Mouse (Mus musculus) liver, embryonic 16.5 days (tissue): ENCODE measurements at regions not wholly inside any gene's neighbourhood (a gene's known extent, or its start where the extent isn't known, plus 50 kb on each side); places are given as distances from the start of the nearest gene placed in this dataset.

Source experiments
- ATAC-seq: fragments of 200-750 bp; cut with Nextera tagmentation; 2 replicates; pipeline ENCODE4 v1.8.0; 2017; ENCODE audit warnings: low read depth, mild to moderate bottlenecking, moderate number of reproducible peaks, moderate library complexity
- H3K27ac ChIP-seq: fragments of 300-500 bp; sonication (generic); 2 replicates; pipeline ENCODE4 v1.5.1; 2014; ENCODE audit warnings: mild to moderate bottlenecking, low read length
- H3K27me3 ChIP-seq: fragments of 300-500 bp; sonication (generic); 2 replicates; pipeline ENCODE4 v1.6.1; 2014; ENCODE audit warnings: low read depth, low read length, mixed read lengths; ENCODE audit not compliant: control insufficient read depth, insufficient read depth
- H3K36me3 ChIP-seq: fragments of 300-500 bp; sonication (generic); 2 replicates; pipeline ENCODE4 v1.6.1; 2014; ENCODE audit warnings: mild to moderate bottlenecking; ENCODE audit not compliant: control insufficient read depth, insufficient read depth
- H3K4me1 ChIP-seq: fragments of 300-500 bp; sonication (generic); 2 replicates; pipeline ENCODE4 v1.6.1; 2014; ENCODE audit warnings: low read depth, low read length, mixed read lengths; ENCODE audit not compliant: control insufficient read depth
- H3K4me2 ChIP-seq: fragments of 300-500 bp; sonication (generic); 2 replicates; pipeline ENCODE4 v1.6.1; 2014; ENCODE audit warnings: low read depth, low read length, mixed read lengths
- H3K4me3 ChIP-seq: fragments of 300-500 bp; sonication (generic); 2 replicates; pipeline ENCODE4 v1.5.1; 2014; ENCODE audit warnings: low read depth, mild to moderate bottlenecking, low read length
- H3K9ac ChIP-seq: fragments of 300-500 bp; sonication (generic); 2 replicates; pipeline ENCODE4 v1.6.1; 2014; ENCODE audit warnings: low read depth, low read length
- H3K9me3 ChIP-seq: fragments of 300-500 bp; sonication (generic); replicated peaks from 2 replicates; pipeline ENCODE4 v1.6.1; 2016; ENCODE audit warnings: low read length; ENCODE audit not compliant: control insufficient read depth
- WGBS: fragments of 180-500 bp; shearing (Covaris S2); extraction: QIAGEN DNeasy Blood & Tissue Kit; methylation state at CpG from one replicate; pipeline ENCODE4 v1.1.7; 2014; ENCODE audit not compliant: insufficient replicate concordance; 5-methylcytosine and 5-hydroxymethylcytosine counted together

DNA sequence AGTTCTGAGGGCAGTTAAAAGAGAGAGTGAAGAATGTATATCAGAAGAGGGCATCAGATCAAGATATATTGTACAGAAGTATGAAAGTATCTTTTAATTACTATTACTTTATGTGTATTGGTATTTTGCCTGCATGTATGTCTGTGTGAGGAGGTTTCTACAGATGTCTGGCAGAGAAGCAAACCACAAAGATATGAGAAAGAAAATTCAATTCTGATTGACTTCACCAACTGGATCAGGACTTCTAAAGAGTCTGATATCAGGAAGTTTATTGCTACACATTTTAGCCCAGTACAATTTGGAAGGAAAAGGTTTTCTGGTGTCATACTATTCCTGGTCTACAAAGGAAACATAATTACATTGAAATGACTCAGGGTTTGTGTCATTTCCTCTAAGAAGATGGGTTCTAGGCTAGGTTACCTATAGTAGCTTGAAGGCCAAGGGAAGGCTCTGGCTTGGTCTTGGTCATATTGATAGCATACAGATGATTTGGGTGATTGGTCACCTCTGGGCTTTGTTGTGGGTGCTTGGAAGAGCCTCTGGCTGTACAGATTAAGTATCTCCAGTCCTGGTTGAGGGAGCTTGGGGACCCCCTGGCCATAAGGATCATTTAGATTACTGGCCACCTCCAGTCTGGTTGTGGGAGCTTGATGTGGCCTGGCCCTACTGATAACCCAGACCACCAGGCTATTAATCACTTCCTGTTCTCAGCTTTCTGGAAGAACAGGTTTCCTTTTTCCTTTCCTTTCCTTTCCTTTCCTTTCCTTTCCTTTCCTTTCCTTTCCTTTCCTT, 275.1 kb upstream of the Pkn2 start:
- H3K27ac ChIP-seq, result no peak overlapping the region
- no peak overlapping the region for H3K4me3 ChIP-seq
- no peaks in the 10 kb centered on the region for H3K36me3 ChIP-seq
- no peak overlapping the region for H3K4me2 ChIP-seq
- H3K9ac ChIP-seq, result no peak overlapping the region
- no peak for ATAC-seq
- H3K9me3 ChIP-seq, result no peaks in the 10 kb centered on the region
- no peaks in the 10 kb centered on the region for H3K27me3 ChIP-seq
- no peaks in the 10 kb centered on the region for H3K4me1 ChIP-seq

DNA sequence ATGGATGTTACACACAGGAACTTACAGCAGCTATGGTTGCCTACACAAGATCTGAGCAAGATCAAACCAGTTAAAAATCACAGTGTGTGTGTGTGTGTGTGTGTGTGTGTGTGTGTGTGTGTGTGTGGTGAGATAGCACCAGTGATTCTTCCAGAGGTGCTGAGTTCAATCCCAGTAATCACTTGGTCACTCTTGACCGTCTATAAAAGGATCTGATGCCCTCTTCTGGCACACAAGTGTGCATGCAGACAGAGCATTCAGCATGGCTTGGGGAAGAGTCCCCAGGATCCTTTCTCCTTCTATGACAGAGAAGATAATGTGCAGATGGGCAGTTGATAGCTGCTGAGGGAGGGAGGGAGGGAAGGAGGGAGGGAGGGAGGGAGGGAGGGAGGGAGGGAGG, 274.4 kb upstream of the Pkn2 start:
- no peak overlapping the region for H3K27ac ChIP-seq
- no peak for ATAC-seq
- 18% methylated on average over 1 of the region's 1 CpGs for WGBS
- H3K9me3 ChIP-seq, result no peaks in the 10 kb centered on the region
- no peaks in the 10 kb centered on the region for H3K36me3 ChIP-seq
- H3K4me3 ChIP-seq, result no peak overlapping the region
- H3K27me3 ChIP-seq, result no peaks in the 10 kb centered on the region
- H3K9ac ChIP-seq, result no peak overlapping the region
- H3K4me2 ChIP-seq, result no peak overlapping the region
- no peaks in the 10 kb centered on the region for H3K4me1 ChIP-seq

DNA sequence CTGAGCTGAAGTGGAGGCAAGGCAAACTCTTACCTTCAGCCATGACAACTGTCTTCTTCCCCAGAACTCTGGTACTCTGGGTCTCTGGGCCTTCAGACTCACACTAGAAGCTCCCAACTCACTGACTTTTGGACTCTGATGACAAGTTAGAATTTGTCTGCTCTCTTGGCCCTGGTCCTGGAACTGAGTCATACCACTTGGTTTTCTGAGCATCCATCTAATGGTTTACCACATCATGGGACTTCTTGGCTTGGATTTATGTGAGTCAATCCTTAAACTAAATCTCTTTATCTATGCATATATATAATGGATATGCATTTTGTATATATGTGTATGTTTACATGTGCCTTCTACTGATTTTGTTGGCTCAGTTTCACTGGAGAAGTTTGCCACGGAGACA, 273.8 kb upstream of the Pkn2 start:
- Histone ChIP-seq H3K4me2 (no peak overlapping the region), H3K9me3 (no peaks in the 10 kb centered on the region), H3K36me3 (no peaks in the 10 kb centered on the region), H3K9ac (no peak overlapping the region), H3K27ac (no peak overlapping the region), H3K27me3 (no peaks in the 10 kb centered on the region), H3K4me1 (no peaks in the 10 kb centered on the region), H3K4me3 (no peak overlapping the region)
- no peak for ATAC-seq
- WGBS, result 60% methylated on average over 1 of the region's 1 CpGs

DNA sequence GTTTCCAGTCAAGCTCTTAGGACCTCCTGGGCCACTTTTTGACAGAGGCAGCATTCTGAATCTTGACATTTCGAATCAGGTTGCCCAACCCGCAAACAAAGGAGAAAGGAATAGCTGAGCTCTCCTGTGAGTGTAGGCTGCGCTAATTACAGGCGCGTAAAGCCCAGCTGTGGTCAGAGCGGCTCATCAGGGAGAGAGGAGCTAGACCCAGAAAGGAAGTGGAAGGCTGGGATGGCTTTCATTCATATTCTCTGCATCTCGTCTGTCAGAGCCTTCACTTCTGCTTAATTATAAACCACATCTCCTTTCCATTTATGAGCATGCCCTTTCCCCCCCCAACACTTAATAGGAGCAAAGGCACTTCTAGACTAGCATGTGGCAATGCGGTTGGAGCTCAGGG, 265.7 kb upstream of the Pkn2 start:
- no peaks in the 10 kb centered on the region for H3K36me3 ChIP-seq
- no peaks in the 10 kb centered on the region for H3K9me3 ChIP-seq
- H3K27me3 ChIP-seq, result no peaks in the 10 kb centered on the region
- WGBS, result 36% methylated on average over 8 of the region's 8 CpGs
- no peak overlapping the region for H3K9ac ChIP-seq
- H3K4me2 ChIP-seq, result no peak overlapping the region
- H3K27ac ChIP-seq, result no peak overlapping the region
- no peaks in the 10 kb centered on the region for H3K4me1 ChIP-seq
- H3K4me3 ChIP-seq, result no peak overlapping the region
- no peak for ATAC-seq

DNA sequence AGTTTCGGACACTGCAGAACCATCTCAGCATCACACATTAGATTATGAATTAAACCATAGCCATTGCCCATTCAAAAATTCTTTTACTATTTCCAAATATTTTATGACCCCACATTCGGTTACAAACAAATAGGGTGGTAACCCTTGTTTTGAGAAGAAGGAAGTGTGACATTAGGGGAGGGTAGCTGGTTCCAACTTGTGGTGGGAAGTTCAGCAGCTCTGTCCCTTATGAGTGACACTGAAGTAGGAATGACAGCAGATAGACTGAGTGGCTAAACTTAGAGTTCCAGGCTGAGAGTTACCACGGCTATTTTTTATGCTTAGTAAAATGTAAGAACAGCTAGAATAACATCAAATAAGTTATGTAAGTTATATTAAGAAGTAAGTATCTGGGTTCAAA, 257.1 kb upstream of the Pkn2 start:
- 50% methylated on average over 3 of the region's 3 CpGs for WGBS
- Histone ChIP-seq H3K36me3 (no peaks in the 10 kb centered on the region), H3K9me3 (no peaks in the 10 kb centered on the region), H3K4me3 (no peak overlapping the region), H3K27ac (no peak overlapping the region), H3K27me3 (no peaks in the 10 kb centered on the region), H3K9ac (no peak overlapping the region), H3K4me2 (no peak overlapping the region), H3K4me1 (no peaks in the 10 kb centered on the region)
- no peak for ATAC-seq

DNA sequence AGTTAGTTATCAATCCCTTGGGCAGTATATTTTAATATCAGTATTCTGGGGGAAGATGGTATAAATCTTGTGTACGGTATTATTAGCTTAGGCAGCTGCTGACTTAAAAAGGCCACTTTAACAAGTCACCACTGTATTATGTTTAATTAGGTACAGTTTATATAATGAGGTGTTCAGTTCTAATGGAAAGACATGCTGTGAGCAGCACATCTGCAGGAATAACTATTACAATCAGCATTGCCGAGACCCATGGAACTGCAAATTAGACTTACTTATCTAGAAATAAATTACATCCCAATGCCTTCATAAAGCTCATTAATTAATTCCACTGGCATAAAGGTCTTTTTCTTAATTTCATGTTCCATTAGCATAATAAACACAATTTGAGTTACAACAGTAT, 252.7 kb upstream of the Pkn2 start:
- ATAC-seq, result no peak
- no peak overlapping the region for H3K4me3 ChIP-seq
- no peaks in the 10 kb centered on the region for H3K4me1 ChIP-seq
- no peaks in the 10 kb centered on the region for H3K9me3 ChIP-seq
- H3K36me3 ChIP-seq, result no peaks in the 10 kb centered on the region
- WGBS, result 64% methylated on average over 2 of the region's 2 CpGs
- no peak overlapping the region for H3K27ac ChIP-seq
- H3K4me2 ChIP-seq, result no peak overlapping the region
- no peaks in the 10 kb centered on the region for H3K27me3 ChIP-seq
- no peak overlapping the region for H3K9ac ChIP-seq

DNA sequence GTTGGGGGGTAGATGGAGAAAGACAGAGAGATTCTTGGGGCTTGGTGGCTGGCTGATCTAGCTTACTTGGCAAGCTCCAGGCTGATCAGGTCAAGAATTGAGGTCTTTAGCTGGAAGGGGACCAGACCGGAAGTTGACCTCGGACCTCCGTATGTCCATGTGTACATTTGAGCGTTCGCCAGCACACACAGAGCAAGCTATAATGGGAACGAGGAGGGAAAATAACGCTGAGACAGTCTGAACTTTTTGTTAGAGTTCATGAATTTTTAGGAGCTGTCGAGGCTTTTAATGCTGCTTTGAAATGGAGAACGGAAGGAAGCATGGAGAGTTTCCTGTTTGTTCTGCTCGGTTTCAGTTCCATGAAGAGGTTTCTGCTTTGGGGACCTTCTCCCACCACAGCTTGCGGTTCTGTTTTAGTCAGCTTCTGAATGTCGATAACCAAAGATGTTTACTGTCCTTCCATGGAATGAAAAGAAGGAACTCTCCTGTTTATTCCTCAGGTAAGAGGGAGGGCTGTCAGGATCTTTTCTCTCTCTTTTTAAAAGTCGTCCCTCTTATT, 226.0 kb upstream of the Pkn2 start:
- no peak for ATAC-seq
- Histone ChIP-seq H3K9ac (no peak overlapping the region), H3K27me3 (no peaks in the 10 kb centered on the region), H3K9me3 (no peaks in the 10 kb centered on the region), H3K4me1 (no peaks in the 10 kb centered on the region), H3K4me3 (no peak overlapping the region), H3K4me2 (no peak overlapping the region), H3K36me3 (no peaks in the 10 kb centered on the region), H3K27ac (no peak overlapping the region)
- WGBS, result 53% methylated on average over 13 of the region's 13 CpGs

DNA sequence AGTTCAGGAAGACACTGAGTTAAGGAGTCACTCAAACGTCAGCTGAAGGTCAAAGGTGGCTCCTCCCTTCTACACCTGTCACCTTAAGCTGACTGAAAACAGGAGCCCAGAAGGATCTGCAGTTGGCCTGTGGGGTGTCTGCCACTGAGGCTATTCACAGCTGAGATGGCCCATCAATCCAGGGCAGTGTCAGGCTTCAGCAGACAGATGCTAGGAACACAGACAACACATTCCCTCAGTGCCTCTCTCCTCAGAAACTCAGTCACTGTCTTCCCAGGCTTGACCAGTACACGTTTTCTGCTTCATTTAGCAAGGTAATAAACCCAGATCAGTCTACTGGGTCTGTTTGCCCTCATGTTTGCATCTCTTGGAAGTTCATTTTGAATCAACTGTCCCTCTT, 222.9 kb upstream of the Pkn2 start:
- Histone ChIP-seq H3K9ac (no peak overlapping the region), H3K4me3 (no peak overlapping the region), H3K4me1 (no peaks in the 10 kb centered on the region; the same call in none of the 2 replicates), H3K27ac (no peak overlapping the region), H3K36me3 (no peaks in the 10 kb centered on the region), H3K4me2 (no peak overlapping the region), H3K9me3 (no peaks in the 10 kb centered on the region), H3K27me3 (peaks cover 24% of the 10 kb centered on the region)
- ATAC-seq, result no peak
- WGBS, result 15% methylated on average over 2 of the region's 2 CpGs

DNA sequence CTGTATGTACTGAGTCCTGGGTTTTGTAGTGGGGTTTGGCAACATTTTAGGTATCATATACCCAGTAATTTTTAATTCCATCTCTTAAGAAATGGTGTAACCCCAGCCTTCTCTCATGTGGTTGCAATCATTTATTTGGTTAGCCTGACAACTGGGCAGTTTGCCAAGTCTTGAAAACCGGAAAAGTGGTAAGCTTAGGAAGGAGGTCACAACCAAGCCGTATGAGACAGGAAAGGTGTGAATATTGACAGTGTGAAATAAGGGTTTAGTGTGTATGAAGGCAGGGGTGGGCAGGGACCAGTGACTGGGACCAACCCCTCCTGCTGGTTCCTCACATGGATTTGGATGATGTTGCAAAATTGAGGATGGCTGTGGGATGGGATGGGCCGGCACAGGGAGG, 221.5 kb upstream of the Pkn2 start:
- no peaks in the 10 kb centered on the region for H3K9me3 ChIP-seq
- peaks cover 31% of the 10 kb centered on the region for H3K27me3 ChIP-seq
- ATAC-seq, result no peak
- WGBS, result 24% methylated on average over 3 of the region's 3 CpGs
- no peak overlapping the region for H3K27ac ChIP-seq
- no peaks in the 10 kb centered on the region; the same call in none of the 2 replicates for H3K4me1 ChIP-seq
- no peak overlapping the region for H3K4me3 ChIP-seq
- no peak overlapping the region for H3K4me2 ChIP-seq
- no peak overlapping the region for H3K9ac ChIP-seq
- no peaks in the 10 kb centered on the region for H3K36me3 ChIP-seq
